Mouse (Mus musculus) naive thymus-derived CD4-positive, alpha-beta T cell, adult 2 months (primary cell): ENCODE results near the gene Tpmt.

Experiments
- DNase-seq: peaks from one replicate; pipeline ENCODE4 v3.0.0-alpha.2; 2011; ENCODE audit warnings: low read depth

Gene Tpmt

DNA sequence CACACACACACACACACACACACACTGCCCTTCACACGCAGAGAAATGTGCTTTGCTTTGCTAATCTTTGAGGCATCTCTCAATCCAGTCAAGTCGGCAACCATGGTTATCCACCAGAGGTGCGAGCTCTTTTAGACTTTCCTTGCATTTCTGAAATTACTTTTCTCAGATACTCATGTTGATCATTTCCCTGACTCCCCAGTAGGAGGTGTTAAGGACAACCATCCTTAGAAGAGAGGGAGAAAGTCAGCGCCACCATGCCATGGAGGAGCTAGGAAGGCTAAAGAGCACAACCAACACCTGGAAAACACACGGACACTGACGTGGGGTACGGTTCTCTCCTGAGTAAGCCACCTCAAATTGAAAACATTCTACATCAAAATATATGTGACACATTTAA is 68.0 kb downstream of the Tpmt start:
- DNase-seq, result no peak

DNA sequence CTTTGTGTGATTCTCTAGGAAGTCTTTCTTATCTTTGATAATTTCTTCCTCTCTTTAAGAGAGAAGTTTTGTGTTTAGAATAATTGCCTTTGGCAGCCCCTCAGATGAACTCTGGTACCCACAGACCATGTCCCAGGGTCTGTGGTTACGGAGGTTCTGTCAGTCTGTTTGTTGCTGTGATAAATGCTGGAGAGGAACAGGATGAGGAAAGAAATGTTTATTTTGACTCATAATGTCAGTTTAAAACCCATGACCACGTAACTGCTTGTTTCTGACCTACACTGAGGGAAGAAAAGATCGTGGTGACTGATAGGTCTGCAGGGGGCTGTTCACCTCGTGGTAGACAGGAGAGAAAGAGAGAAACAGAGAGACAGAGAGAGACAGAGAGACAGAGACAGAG is 68.6 kb downstream of the Tpmt start:
- DNase-seq, result no peak

DNA sequence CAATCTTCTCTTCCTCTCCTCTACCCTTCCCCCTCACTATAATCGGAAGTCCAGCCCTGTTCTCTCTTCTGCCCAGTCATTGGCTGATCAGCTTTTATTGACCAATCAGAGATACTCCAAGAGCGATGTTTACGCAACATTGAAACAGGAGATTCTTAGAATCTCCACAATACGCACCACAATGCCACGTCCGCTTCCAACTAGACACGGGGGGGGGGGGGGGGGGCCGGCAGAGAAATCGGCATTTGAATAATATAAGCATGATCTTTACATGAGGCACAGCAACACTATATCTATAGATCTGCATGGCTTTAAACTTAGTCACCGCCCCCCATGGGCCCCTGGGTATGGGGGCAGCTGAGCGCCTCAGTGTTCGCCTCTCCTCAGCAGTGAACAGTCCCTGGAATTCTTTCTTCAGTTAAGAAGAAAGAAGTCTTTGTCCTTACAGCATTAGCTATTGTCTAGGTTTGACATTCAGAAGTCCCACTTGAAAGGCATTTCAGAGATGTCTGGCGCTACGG is 69.4 kb downstream of the Tpmt start:
- DNase-seq, result no peak
